Mouse (Mus musculus) B cell, adult 62 days (primary cell): ENCODE measurements around the gene Iqub. TPM values are rescaled to one million over a fixed set of nuclear protein-coding genes. Genes with fewer than 3 reads are reported as not detected.

Experiments used
- total RNA-seq: library from RNA; stranded (reverse); gene quantifications from 4 replicates; pipeline ENCODE4 v1.2.4, GENCODE M21; 2023

Gene Iqub
- not detected in 4 replicates for total RNA-seq

DNA sequence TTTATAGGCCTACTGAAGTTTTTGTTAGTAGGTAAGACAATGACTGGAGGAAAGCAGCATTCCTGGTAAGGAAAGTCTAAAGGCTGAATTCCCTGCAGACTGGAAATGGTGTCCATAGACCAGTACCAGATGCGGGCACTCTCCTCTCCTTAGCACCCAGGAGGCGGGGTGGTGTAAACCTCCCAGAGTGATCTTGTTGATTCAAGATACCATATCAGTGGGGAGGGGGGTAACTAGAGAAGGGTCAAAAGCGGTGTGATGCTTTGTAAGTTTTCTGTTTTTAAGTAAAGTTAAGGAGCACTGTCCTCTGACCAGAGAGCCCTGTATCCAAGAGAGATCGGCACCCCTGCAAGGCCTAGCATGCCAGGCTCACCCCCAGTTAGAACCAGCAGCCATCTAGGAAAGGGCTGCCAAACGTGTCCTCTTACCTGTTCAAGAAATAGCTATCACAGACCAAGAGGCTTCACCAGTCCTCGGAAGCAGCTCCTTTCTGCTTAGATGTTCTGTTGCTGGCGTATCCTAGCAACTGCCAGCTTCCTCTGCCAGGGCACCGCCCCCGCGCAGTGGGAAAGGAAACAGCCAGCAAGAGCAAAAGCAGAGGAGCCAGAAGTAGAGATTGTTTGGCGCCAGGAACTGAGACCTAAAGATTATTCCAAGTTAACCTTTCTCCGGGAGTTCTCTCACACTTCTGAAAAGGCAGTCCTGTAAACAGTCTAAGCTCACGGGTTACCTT lies at the start of gene Iqub:
TSS of gene Iqub (minus strand) at position 516 of the 733 bp plus-strand sequence.

DNA sequence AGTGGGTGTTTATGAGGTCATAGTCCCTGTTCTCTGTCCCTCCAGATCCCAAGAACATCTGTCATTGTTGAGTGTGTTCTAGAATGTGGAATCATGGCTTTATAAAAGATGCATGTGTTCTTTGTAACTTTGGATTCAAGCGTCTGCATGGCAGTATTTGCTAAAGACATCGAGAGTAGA lies 13.1 kb upstream of the Iqub start, which contains the start of gene Asb15:
TSS of gene Asb15 (plus strand) at position 81 of the 180 bp plus-strand sequence.

DNA sequence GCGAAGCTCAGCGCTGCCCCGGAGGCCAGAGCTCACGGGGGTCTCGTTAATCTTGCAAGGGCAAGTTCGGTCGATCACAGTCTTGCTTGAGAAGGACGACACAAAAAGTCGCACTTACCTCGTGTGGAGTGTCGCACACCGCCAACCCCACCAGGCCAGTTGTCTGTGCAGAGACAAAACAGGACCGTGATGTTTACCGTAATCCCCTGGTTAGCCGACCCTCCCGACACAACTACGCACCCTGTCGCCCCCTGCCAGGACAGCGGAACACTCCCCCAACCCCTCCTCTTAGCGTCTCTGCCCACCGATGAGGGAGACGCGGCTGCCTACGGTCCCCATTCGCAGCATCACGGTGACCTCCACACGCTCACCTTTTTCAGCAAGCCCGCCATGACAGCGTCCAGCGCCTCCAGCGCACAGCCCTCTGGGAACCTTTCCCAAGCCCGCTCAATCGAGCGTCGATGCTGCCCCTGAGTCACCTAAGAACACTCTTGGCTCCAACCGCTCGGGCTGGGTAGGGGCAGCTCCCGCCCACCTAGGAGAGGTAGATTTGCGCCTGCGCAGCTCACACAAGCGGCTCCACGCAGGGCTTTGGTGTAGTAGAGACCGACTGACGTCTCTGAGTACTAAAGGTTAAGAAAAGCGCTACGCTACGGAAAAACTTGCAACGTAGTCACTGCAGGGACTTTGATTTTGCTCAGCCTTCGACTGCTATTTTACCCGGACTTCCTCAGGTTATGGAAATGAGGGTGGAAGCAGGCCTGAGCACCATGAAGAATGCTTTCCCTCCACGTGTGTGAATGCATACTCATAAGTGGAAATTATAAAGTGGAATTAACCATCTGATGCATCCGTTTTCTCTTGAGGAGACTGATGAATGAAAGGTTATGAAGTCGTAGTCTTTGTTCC lies 12.5 kb upstream of the Iqub start, which contains the start of gene Ndufa5:
TSS of gene Ndufa5 (minus strand) at position 859 of the 909 bp plus-strand sequence.

Other genes starting within 250 kb of the Iqub start
- gene Ndufa5, start 12.9 kb upstream of the Iqub start, total RNA-seq: 35.4 to 57.3 TPM (median 48.6 TPM) in 4 replicates
- not detected in 4 replicates for gene Asb15, start 13.1 kb upstream of the Iqub start, total RNA-seq
- gene Lmod2, start 82.7 kb upstream of the Iqub start, total RNA-seq: not detected in 4 replicates
- 39.6 to 51.8 TPM (median 44.0 TPM) in 4 replicates for gene Wasl, start 149.9 kb upstream of the Iqub start, total RNA-seq
- not detected in 4 replicates for gene Hyal6, start 218.2 kb upstream of the Iqub start, total RNA-seq
- not detected in 4 replicates for gene Hyal4, start 233.3 kb upstream of the Iqub start, total RNA-seq